Mouse (Mus musculus) v-Abl transformed pro-B cells (cell line): ENCODE measurements around the gene Pramef17.
"Not testable (repeated sequence)": the region's sequence is repeated elsewhere in the genome, so short reads cannot be mapped to it uniquely, and the experiment has no call there.

Source experiments
- in situ Hi-C, 2 experiments: fragments of 400-800 bp; cut with MboI; formaldehyde crosslinking; loops; one replicate each; pipeline ENCODE4 v1.15.1; 2025; ENCODE audit not compliant: unreplicated experiment in 2 of 2

The Pramef17 gene

GRCm38 (mm10) chr4:143994269-143994668 lies at the start of gene Pramef17:
Pramef17 (minus strand) TSS chr4:143994369.
- in situ Hi-C loops = not testable (repeated sequence)

GRCm38 (mm10) chr4:143988126-143988525 lies 6.0 kb downstream of the Pramef17 start:
- in situ Hi-C loops = not testable (repeated sequence)

- in situ Hi-C loops = not testable (repeated sequence)
These were observed 6.7 kb downstream of the Pramef17 start for GRCm38 (mm10) chr4:143987475-143987941.

- in situ Hi-C loops = not testable (repeated sequence)
These were observed 8.4 kb downstream of the Pramef17 start for GRCm38 (mm10) chr4:143985733-143986132.

- in situ Hi-C loops = not testable (repeated sequence)
These were observed 9.0 kb downstream of the Pramef17 start for GRCm38 (mm10) chr4:143985165-143985564.

- in situ Hi-C loops = not testable (repeated sequence)
These were observed 10.7 kb downstream of the Pramef17 start for GRCm38 (mm10) chr4:143983446-143983845.

- in situ Hi-C loops = not testable (repeated sequence)
These were observed 27.3 kb downstream of the Pramef17 start, which contains the start of gene Gm13101 for GRCm38 (mm10) chr4:143966850-143967249. Gm13101 (minus strand) TSS chr4:143966950.

- in situ Hi-C loops = not testable (repeated sequence)
These were observed 43.3 kb downstream of the Pramef17 start, which contains the start of gene Pramef25 for GRCm38 (mm10) chr4:143950916-143951315. Pramef25 (minus strand) TSS chr4:143951016.
